Comparison of ENCODE assay signal across 8 mouse cellular contexts in genomic region chr17:69075501-69076237, GRCm38 (mm10). TPM values are rescaled to one million over a fixed set of nuclear protein-coding genes. Genes with fewer than 3 reads are reported as not detected.
DNase-seq lines count a peak whose midpoint lies in the region; ATAC-seq and TF ChIP-seq lines count a peak whose summit lies in the region.

TSS of gene Epb41l3 (plus strand) at chr17:69075683.

- no peak within 1 kb of the TSS for H3K27ac ChIP-seq in forebrain, embryonic 14.5 days (ENCODE audit: low read depth, low read length)
- no peak within 1 kb of the TSS for H3K27ac ChIP-seq in heart, embryonic 16.5 days (ENCODE audit: low read length)
- peak within 1 kb of the TSS; percentile 55 for H3K27ac ChIP-seq in midbrain, postnatal 0 days (ENCODE audit: low read depth, low read length)
- H3K27ac ChIP-seq in testis, adult 2 months (ENCODE audit: control insufficient read depth, insufficient read depth, low read depth, low read length): peak within 1 kb of the TSS; percentile 57

- H3K9ac ChIP-seq in forebrain, embryonic 14.5 days (ENCODE audit: low read length): peak within 1 kb of the TSS; percentile 65
- H3K9ac ChIP-seq in heart, embryonic 16.5 days (ENCODE audit: low read length): peak within 1 kb of the TSS; percentile 67
- peak within 1 kb of the TSS; percentile 68 for H3K9ac ChIP-seq in midbrain, postnatal 0 days (replicated peaks; ENCODE audit: low read length, poor library complexity, severe bottlenecking)

- TF ChIP-seq CTCF in midbrain, postnatal 0 days (IDR thresholded peaks at IDR 0.05): peak; percentile 26; the same call in 1 of the 2 replicates
- TF ChIP-seq CTCF in testis, adult 2 months (IDR thresholded peaks at IDR 0.05; ENCODE audit: control insufficient read depth, insufficient read depth, insufficient replicate concordance, low read depth, low read length): no peak

- WGBS in forebrain, embryonic 14.5 days: under 1% methylated on average over 47 of the region's 47 CpGs
- WGBS in heart, embryonic 16.5 days: under 1% methylated on average over 47 of the region's 47 CpGs
- WGBS in midbrain, postnatal 0 days: under 1% methylated on average over 47 of the region's 47 CpGs

- DNase-seq in 3134 (ENCODE audit: extremely low read depth, insufficient read length, low spot score) (peak; percentile 6), liver (peak; percentile 61)
- DNase-seq in cerebellum, adult 11 months: peak; percentile 90
- peak; percentile 87 for DNase-seq in forebrain, embryonic 14.5 days (ENCODE audit: low spot score)
- peak; percentile 89 for DNase-seq in kidney, postnatal 14 days
- peak; percentile 90 for DNase-seq in midbrain, postnatal 0 days (ENCODE audit: low spot score)

- peaks cover 24% of the 10 kb centered on the region for H3K27me3 ChIP-seq in forebrain, embryonic 14.5 days (replicated peaks; ENCODE audit: control insufficient read depth, insufficient read depth, low read length)
- H3K27me3 ChIP-seq in heart, embryonic 16.5 days (ENCODE audit: control insufficient read depth, insufficient read depth, low read length): peaks cover 31% of the 10 kb centered on the region
- H3K27me3 ChIP-seq in midbrain, postnatal 0 days (ENCODE audit: insufficient read depth, low read length): peaks cover 7% of the 10 kb centered on the region; the same call in 1 of the 2 replicates
- no peaks in the 10 kb centered on the region for H3K27me3 ChIP-seq in testis, adult 2 months (ENCODE audit: control insufficient read depth, insufficient read depth, low read length)

- peak; percentile 58; the same call in 1 of the 2 replicates for TF ChIP-seq POLR2A in testis, adult 2 months (IDR thresholded peaks at IDR 0.05; ENCODE audit: control insufficient read depth, low read depth, low read length)

- ATAC-seq in forebrain, embryonic 14.5 days: peak; percentile 96
- peak; percentile 95 for ATAC-seq in heart, embryonic 16.5 days (replicated peaks; ENCODE audit: extremely low read depth, insufficient read depth, low FRiP score)
- ATAC-seq in midbrain, postnatal 0 days (ENCODE audit: low FRiP score): peak; percentile 92

- H3K9me3 ChIP-seq in forebrain, embryonic 14.5 days (replicated peaks; ENCODE audit: control insufficient read depth, low read length): no peaks in the 10 kb centered on the region
- no peaks in the 10 kb centered on the region for H3K9me3 ChIP-seq in heart, embryonic 16.5 days (replicated peaks; ENCODE audit: control insufficient read depth, low read length)
- no peaks in the 10 kb centered on the region for H3K9me3 ChIP-seq in midbrain, postnatal 0 days (ENCODE audit: low read length)

- H3K4me1 ChIP-seq in forebrain, embryonic 14.5 days (ENCODE audit: control insufficient read depth, insufficient read depth, low read length): no peaks in the 10 kb centered on the region; the same call in 1 of the 2 replicates
- peaks cover 7% of the 10 kb centered on the region; the same call in 1 of the 2 replicates for H3K4me1 ChIP-seq in heart, embryonic 16.5 days (ENCODE audit: control insufficient read depth, insufficient read depth, low read length)
- peaks cover 6% of the 10 kb centered on the region; the same call in 1 of the 2 replicates for H3K4me1 ChIP-seq in midbrain, postnatal 0 days (ENCODE audit: insufficient read depth, low read length)
- H3K4me1 ChIP-seq in testis, adult 2 months (ENCODE audit: control insufficient read depth, insufficient read depth, low read length): peaks cover 12% of the 10 kb centered on the region

- peak within 1 kb of the TSS; percentile 100 for H3K4me2 ChIP-seq in forebrain, embryonic 14.5 days (ENCODE audit: low read length)
- peak within 1 kb of the TSS; percentile 99 for H3K4me2 ChIP-seq in heart, embryonic 16.5 days (ENCODE audit: low read depth, low read length)
- H3K4me2 ChIP-seq in midbrain, postnatal 0 days (ENCODE audit: low read depth, low read length, poor library complexity, severe bottlenecking): peak within 1 kb of the TSS; percentile 98

- peak within 1 kb of the TSS; percentile 54 for H3K4me3 ChIP-seq in forebrain, embryonic 14.5 days (ENCODE audit: low read depth, low read length)
- H3K4me3 ChIP-seq in heart, embryonic 16.5 days (ENCODE audit: low read length): peak within 1 kb of the TSS; percentile 65
- H3K4me3 ChIP-seq in midbrain, postnatal 0 days (ENCODE audit: low read depth, low read length): peak within 1 kb of the TSS; percentile 66
- H3K4me3 ChIP-seq in testis, adult 2 months (ENCODE audit: control insufficient read depth, low read depth, low read length): peak within 1 kb of the TSS; percentile 66

- H3K36me3 ChIP-seq in forebrain, embryonic 14.5 days (ENCODE audit: control insufficient read depth, insufficient read depth, low read length): no peaks in the 10 kb centered on the region
- H3K36me3 ChIP-seq in heart, embryonic 16.5 days (ENCODE audit: control insufficient read depth, insufficient read depth): no peaks in the 10 kb centered on the region
- no peaks in the 10 kb centered on the region for H3K36me3 ChIP-seq in midbrain, postnatal 0 days (ENCODE audit: insufficient read depth, low read length)
- H3K36me3 ChIP-seq in testis, adult 2 months (ENCODE audit: control insufficient read depth, insufficient read depth, low read length): no peaks in the 10 kb centered on the region

RNA-seq across cellular contexts. Expression of gene Epb41l3, which starts in this region (rescaled TPM):
- polyA plus RNA-seq in forebrain, embryonic 14.5 days (2014; fragmentation: Nextera tagmentation; extraction: Ambion mirVana): 53.8 and 66.7 TPM in 2 replicates
- 94.6 TPM in 2 replicates for polyA plus RNA-seq in heart, embryonic 16.5 days (2015; fragmentation: Nextera tagmentation; extraction: Ambion mirVana)
- total RNA-seq in midbrain, postnatal 0 days (2014; rRNA removed): 87.5 and 102 TPM in 2 replicates
- 68.8 and 72.1 TPM in 2 replicates for polyA plus RNA-seq in midbrain, postnatal 0 days (2015; fragmentation: Nextera tagmentation; extraction: Ambion mirVana)
- 46.7 and 46.9 TPM in 2 replicates for polyA plus RNA-seq in testis, adult 2 months (2012; rRNA removed)

Comparison
In these comparisons a context has a peak if more than half of its experiments do, and no peak if none do; other contexts are left out.
1. DNase-seq: peak in every context shown above with its lines; median percentile 90 in cerebellum, adult 11 months; 90 in midbrain, postnatal 0 days; 89 in kidney, postnatal 14 days; 87 in forebrain, embryonic 14.5 days; 61 in liver; 6 in 3134.
2. H3K27ac ChIP-seq: peak in midbrain, postnatal 0 days (single experiment) and testis, adult 2 months (single experiment); none in forebrain, embryonic 14.5 days (single experiment) and heart, embryonic 16.5 days (single experiment).
3. Peak in every context shown above with its lines, with median percentiles within 50 percentile points of each other: ATAC-seq, H3K4me2 ChIP-seq, H3K4me3 ChIP-seq and H3K9ac ChIP-seq.